Mouse (Mus musculus): ENCODE measurements at regions not wholly inside any gene's neighbourhood (a gene's known extent, or its start where the extent isn't known, plus 50 kb on each side); places are given as distances from the start of the nearest gene placed in this dataset.

- DNase-seq (ENCODE audit: extremely low read depth, low read depth, low spot score): no peak
Measured at GRCm38 (mm10) chrX:11647527-11647836, 319.9 kb downstream of the H2al1j start.

GRCm38 (mm10) chrX:11653336-11653735 is 325.7 kb downstream of the H2al1j start:
- no peak for DNase-seq (ENCODE audit: extremely low read depth, low read depth, low spot score)

GRCm38 (mm10) chrX:11654976-11655375 is 327.4 kb downstream of the H2al1j start:
- no peak for DNase-seq (ENCODE audit: extremely low read depth, low read depth, low spot score)

- no peak for DNase-seq (ENCODE audit: extremely low read depth, low read depth, low spot score)
Measured at GRCm38 (mm10) chrX:11655466-11655865, 327.8 kb downstream of the H2al1j start.

- no peak for DNase-seq (ENCODE audit: extremely low read depth, low read depth, low spot score)
Measured at GRCm38 (mm10) chrX:11657606-11658254, 330.1 kb downstream of the H2al1j start.

GRCm38 (mm10) chrX:11663187-11663829 is 335.7 kb downstream of the H2al1j start:
- DNase-seq (ENCODE audit: extremely low read depth, low read depth, low spot score): no peak

DNA sequence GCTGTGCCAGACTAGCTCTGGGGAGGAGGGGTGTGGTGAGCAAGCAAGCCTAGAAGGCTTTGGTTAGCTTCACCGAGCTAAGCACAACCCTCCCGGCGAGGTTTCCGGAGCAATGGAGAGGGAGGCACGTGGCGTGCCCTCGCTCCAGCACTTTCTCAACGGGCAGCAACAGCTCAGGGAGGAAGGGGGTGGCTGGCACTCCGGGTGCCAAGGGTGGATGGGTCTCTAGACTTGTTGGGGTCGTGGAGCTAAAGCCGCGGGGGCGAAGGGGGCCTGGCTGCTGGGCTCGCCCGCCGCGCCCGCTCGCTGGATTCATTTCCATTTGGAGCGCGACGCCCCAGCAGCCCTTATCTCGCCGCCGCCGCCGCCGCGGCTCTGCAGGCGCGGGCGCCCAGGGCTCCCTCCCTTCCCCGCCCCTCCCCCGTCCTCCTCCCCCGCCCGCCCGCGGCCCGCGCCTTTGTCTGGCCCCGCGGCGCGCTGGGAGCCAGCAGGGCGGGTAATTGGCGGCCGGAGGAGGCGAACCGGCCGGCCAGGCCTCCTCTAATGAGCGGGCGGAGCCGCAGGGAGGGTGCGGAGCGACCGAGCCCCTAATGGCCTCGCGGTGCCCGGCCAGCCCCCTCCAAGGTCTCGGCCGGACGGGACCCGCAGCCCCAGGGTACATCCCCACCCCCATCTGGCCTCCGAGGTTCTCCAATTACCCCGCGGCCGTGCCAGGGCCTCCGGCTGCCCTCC is 336.9 kb downstream of the H2al1j start:
- no peak for DNase-seq (ENCODE audit: extremely low read depth, low read depth, low spot score)

DNA sequence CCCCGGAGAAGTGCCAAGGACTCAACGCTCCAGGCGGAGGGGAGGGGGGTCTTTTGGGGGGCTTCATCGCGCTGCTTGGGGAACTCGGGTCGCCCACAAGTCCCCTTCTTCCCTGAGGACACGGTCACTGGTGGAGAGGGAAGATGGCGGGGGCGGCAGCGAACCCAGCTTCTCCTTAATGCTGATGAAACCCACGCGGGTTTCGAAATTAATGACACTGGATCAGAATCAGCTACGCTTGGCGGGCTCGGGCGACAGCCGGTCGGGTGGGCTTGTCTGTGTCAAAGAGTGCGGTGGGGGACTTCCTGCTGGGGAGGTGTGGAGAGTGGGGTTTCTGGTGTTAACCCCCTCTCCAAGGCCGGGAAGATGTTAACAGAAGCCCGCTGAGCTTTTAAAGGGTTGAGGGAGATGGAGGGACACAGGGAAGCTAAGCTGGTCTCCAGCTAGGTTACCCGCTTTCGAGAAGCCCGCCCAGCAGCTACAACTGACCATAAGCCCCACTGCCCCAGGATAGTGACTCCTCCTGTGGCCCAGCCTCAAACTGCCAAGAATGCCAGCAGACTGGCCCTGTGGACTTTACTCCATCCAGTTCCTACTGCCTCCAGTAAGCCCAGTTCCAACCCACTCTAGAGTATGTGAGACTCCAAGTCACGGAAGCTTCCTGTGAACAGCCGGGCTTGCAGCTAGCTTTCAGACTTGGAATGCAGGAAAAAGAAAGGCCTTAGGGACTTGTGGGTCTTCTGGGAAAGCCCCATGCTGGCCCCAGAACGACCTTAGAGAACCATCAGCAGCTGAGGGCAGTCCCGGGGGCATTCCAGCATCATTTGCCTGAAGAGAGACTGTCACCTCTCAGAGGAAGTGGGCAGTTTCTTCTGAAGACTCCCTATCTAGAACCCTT is 337.7 kb downstream of the H2al1j start:
- no peak for DNase-seq (ENCODE audit: extremely low read depth, low read depth, low spot score)

DNA sequence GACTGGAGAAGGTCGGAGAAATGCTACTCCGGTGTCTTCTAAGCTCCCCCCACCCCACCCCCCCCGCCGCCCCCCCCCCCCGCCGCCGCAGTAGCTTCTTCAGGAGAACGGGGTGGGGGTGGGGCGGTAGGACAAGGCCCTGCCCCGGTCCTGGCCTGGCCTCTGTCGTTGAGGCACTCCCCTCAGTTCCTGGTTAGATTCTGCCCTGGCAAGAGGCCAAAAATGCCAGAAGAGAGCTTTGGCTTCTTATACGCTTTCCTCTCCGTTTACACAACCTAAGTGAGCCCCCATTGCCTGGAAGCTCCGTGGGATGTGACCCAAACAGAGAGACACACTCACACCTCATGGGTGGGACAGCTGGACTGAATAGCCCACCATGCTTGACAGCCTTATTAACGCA is 338.9 kb downstream of the H2al1j start:
- DNase-seq (ENCODE audit: extremely low read depth, low read depth, low spot score): no peak

DNA sequence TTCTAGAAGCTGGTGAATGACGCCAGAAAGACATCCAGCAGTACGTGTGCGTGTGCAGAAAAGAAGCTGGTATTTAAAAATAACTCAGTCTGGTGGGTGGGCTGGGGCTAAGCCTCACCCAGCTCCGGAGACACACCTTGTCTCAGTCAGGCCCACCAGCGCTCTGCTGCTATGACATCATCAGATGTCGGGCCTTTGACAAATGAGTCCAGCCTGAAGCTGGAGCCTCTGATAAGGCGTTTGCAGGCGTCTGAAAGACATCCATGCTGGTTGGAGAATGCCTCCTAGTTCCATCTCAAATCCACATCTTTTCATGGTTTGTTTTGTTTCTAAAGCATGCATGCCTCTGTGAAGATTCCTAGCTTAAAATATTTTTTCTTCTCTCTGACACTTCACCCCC is 344.2 kb downstream of the H2al1j start:
- no peak for DNase-seq (ENCODE audit: extremely low read depth, low read depth, low spot score)

GRCm38 (mm10) chrX:11678086-11678485 is 350.5 kb downstream of the H2al1j start:
- no peak for DNase-seq (ENCODE audit: extremely low read depth, low read depth, low spot score)

DNA sequence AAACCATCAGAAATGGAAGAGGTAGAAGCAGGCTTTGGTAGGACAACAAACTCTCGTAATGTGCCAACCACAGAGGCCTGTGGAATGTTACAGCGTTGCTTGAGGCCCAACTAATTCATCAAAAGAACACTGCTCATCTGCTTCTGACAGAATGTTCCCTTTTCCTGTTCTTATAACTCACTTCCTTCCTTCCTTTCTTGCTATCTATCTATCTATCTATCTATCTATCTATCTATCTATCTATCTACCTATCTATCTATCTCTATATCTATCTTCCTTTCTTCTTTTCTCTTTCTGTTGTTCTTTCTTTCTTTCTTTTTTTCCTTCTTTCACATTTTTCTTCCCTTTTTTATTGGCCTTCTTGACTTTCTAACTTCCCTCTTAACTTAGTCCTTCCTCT is 353.7 kb downstream of the H2al1j start:
- no peak for DNase-seq (ENCODE audit: extremely low read depth, low read depth, low spot score)

DNA sequence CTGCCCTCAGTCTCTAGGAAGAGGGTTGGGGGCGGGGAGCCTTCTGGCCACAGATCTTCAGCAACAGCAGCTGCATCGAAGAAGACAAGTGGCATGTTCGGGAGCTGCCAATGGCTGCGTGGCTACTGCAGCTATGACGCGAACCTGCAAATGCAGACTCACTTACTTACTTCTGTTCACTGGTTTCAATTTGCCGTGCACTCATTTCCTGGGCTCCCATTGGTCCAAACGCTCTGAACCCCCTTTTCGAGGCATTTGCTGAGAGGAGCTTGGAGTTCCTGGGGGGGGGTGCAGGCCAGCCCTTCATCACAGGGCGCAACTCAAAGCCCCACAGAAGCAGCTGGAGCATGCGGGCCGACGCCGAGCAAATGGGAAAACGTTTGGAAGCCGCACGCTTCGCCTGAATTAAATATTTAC is 362.4 kb downstream of the H2al1j start:
- DNase-seq (ENCODE audit: extremely low read depth, low read depth, low spot score): no peak

- no peak for DNase-seq (ENCODE audit: extremely low read depth, low read depth, low spot score)
Measured at GRCm38 (mm10) chrX:11690446-11690845, 362.8 kb downstream of the H2al1j start.

GRCm38 (mm10) chrX:11691019-11691418 is 363.4 kb downstream of the H2al1j start:
- no peak for DNase-seq (ENCODE audit: extremely low read depth, low read depth, low spot score)

- no peak for DNase-seq (ENCODE audit: extremely low read depth, low read depth, low spot score)
Measured at GRCm38 (mm10) chrX:11696565-11696964, 368.9 kb downstream of the H2al1j start.

- DNase-seq (ENCODE audit: extremely low read depth, low read depth, low spot score): no peak
Measured at GRCm38 (mm10) chrX:11701095-11701494, 373.5 kb downstream of the H2al1j start.

GRCm38 (mm10) chrX:11705851-11706557 is 378.4 kb downstream of the H2al1j start:
- no peak for DNase-seq (ENCODE audit: extremely low read depth, low read depth, low spot score)

GRCm38 (mm10) chrX:11707330-11707729 is 379.7 kb downstream of the H2al1j start:
- DNase-seq (ENCODE audit: extremely low read depth, low read depth, low spot score): no peak

DNA sequence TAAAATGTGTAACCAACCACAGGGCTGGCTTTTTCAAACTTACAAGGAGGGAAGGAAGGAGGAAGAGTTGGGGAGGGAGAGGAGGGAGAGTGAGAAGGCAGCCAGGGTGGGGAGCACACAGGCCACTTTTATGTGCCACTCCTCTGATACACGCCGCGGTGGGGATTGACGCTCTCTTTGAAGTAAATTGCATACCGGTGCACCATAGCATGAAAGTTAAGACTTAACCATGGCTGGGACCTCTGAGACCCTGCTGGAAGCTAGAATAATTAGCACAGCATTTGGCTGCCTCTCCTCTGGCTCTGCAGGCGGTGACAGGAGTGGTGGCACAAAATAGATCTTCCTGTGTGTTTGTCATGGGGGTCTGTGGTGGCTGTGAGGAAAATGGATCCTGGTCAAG is 380.7 kb downstream of the H2al1j start:
- no peak for DNase-seq (ENCODE audit: extremely low read depth, low read depth, low spot score)

DNA sequence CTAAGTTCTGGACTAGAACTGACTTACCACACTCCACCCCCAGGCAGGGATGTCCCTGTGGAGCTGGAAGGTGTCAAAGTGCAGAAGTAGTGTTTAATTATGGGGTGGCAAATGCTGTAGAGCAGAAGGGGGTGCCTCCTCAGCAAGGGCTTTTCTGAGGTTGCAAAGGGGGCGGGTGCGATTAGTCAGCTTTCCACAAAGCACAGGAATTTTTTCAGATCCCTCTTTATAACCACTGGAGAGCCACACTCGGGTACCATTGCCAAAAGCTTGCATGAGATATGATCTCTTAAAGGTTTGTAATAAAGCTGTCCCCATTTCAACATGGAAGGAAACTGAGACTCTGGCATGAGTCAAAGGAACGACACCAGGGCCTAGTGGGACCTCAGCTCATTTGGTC is 381.7 kb downstream of the H2al1j start:
- DNase-seq (ENCODE audit: extremely low read depth, low read depth, low spot score): peak; percentile 39

Measured in fat pad, adult 2 months (tissue).